Mouse (Mus musculus) megakaryocyte, embryonic 14.5 days (primary cell): ENCODE results near the gene Ass1. TPM values are rescaled to one million over a fixed set of nuclear protein-coding genes. Genes with fewer than 3 reads are reported as not detected.

Experiments used
- H3K27me3 ChIP-seq: replicated peaks from 2 replicates; pipeline ENCODE3; 2012; ENCODE audit warnings: inconsistent platforms
- H3K36me3 ChIP-seq: replicated peaks from 2 replicates; pipeline ENCODE3; 2012; ENCODE audit warnings: low read length, inconsistent platforms, mixed read lengths
- H3K4me1 ChIP-seq: 2 replicates; pipeline ENCODE4 v1.6.1; 2012; ENCODE audit warnings: inconsistent platforms
- H3K4me3 ChIP-seq: replicated peaks from 2 replicates; pipeline ENCODE3; 2012; ENCODE audit warnings: moderate library complexity, mild to moderate bottlenecking, inconsistent platforms
- H3K9me3 ChIP-seq: 2 replicates; pipeline ENCODE4 v1.6.1; 2012; ENCODE audit warnings: inconsistent platforms
- FLI1 ChIP-seq: IDR thresholded peaks from 2 replicates; pipeline ENCODE4 v1.6.1; 2012; ENCODE audit warnings: low read length, inconsistent platforms, mixed read lengths
- GATA1 ChIP-seq: IDR thresholded peaks from 3 replicates; pipeline ENCODE4 v1.6.1; 2012; ENCODE audit warnings: mixed read lengths, low read length, inconsistent platforms, borderline replicate concordance
- polyA plus RNA-seq: library from polyadenylated mRNA; stranded (reverse); fragments of >175 nt; gene quantifications from 2 replicates; pipeline ENCODE4 v1.2.3, GENCODE M21; 2012; ENCODE audit warnings: low replicate concordance; ENCODE audit not compliant: insufficient read depth

Gene Ass1
- polyA plus RNA-seq, 1 experiment, result 11.2 TPM

- H3K27me3 ChIP-seq, result peaks cover 20% of the 10 kb centered on the region
- H3K4me3 ChIP-seq, result no peak overlapping the region
- TF ChIP-seq GATA1, result no peak
- TF ChIP-seq FLI1, result no peak
- no peaks in the 10 kb centered on the region for H3K4me1 ChIP-seq
- H3K36me3 ChIP-seq, result peaks cover 75% of the 10 kb centered on the region
- H3K9me3 ChIP-seq, result no peaks in the 10 kb centered on the region
Observed at GRCm38 (mm10) chr2:31497635-31498034, 27.6 kb downstream of the Ass1 start.

GRCm38 (mm10) chr2:31499327-31500291 lies 29.6 kb downstream of the Ass1 start:
- Histone ChIP-seq H3K4me3 (no peak overlapping the region), H3K9me3 (no peaks in the 10 kb centered on the region), H3K4me1 (no peaks in the 10 kb centered on the region), H3K36me3 (peaks cover 68% of the 10 kb centered on the region), H3K27me3 (peaks cover 21% of the 10 kb centered on the region)
- TF ChIP-seq FLI1 (no peak), GATA1 (no peak)

GRCm38 (mm10) chr2:31500292-31501204 lies 30.5 kb downstream of the Ass1 start:
- H3K27me3 ChIP-seq, result peaks cover 18% of the 10 kb centered on the region
- no peaks in the 10 kb centered on the region for H3K4me1 ChIP-seq
- no peaks in the 10 kb centered on the region for H3K9me3 ChIP-seq
- TF ChIP-seq FLI1 (no peak), GATA1 (no peak)
- no peak overlapping the region for H3K4me3 ChIP-seq
- H3K36me3 ChIP-seq, result peaks cover 68% of the 10 kb centered on the region

GRCm38 (mm10) chr2:31501448-31502130 lies 31.6 kb downstream of the Ass1 start:
- H3K4me3 ChIP-seq, result no peak overlapping the region
- no peaks in the 10 kb centered on the region for H3K4me1 ChIP-seq
- H3K27me3 ChIP-seq, result peaks cover 13% of the 10 kb centered on the region
- H3K36me3 ChIP-seq, result peaks cover 65% of the 10 kb centered on the region
- no peak for TF ChIP-seq GATA1
- no peak for TF ChIP-seq FLI1
- H3K9me3 ChIP-seq, result no peaks in the 10 kb centered on the region

- no peaks in the 10 kb centered on the region for H3K9me3 ChIP-seq
- H3K36me3 ChIP-seq, result peaks cover 61% of the 10 kb centered on the region
- no peak overlapping the region for H3K4me3 ChIP-seq
- no peaks in the 10 kb centered on the region for H3K4me1 ChIP-seq
- peaks cover 7% of the 10 kb centered on the region for H3K27me3 ChIP-seq
- TF ChIP-seq GATA1, result no peak
- no peak for TF ChIP-seq FLI1
Observed at GRCm38 (mm10) chr2:31502616-31503522, 32.9 kb downstream of the Ass1 start.

GRCm38 (mm10) chr2:31505472-31505871 lies 35.5 kb downstream of the Ass1 start:
- H3K4me1 ChIP-seq, result no peaks in the 10 kb centered on the region
- TF ChIP-seq GATA1 (no peak), FLI1 (no peak)
- no peak overlapping the region for H3K4me3 ChIP-seq
- peaks cover 7% of the 10 kb centered on the region for H3K27me3 ChIP-seq
- H3K36me3 ChIP-seq, result peaks cover 63% of the 10 kb centered on the region
- H3K9me3 ChIP-seq, result no peaks in the 10 kb centered on the region

- peaks cover 4% of the 10 kb centered on the region for H3K4me1 ChIP-seq
- H3K4me3 ChIP-seq, result no peak overlapping the region
- H3K36me3 ChIP-seq, result peaks cover 62% of the 10 kb centered on the region
- H3K9me3 ChIP-seq, result no peaks in the 10 kb centered on the region
- TF ChIP-seq GATA1 (no peak), FLI1 (no peak)
- peaks cover 4% of the 10 kb centered on the region for H3K27me3 ChIP-seq
Observed at GRCm38 (mm10) chr2:31508851-31509250, 38.8 kb downstream of the Ass1 start.

GRCm38 (mm10) chr2:31511316-31511715 lies 41.3 kb downstream of the Ass1 start:
- no peak overlapping the region for H3K4me3 ChIP-seq
- H3K9me3 ChIP-seq, result 0 out of 2 replicates have a peak, but pooled peaks cover 6% of the 10 kb centered on the region
- TF ChIP-seq GATA1 (no peak), FLI1 (no peak)
- H3K36me3 ChIP-seq, result peaks cover 83% of the 10 kb centered on the region
- peaks cover 3% of the 10 kb centered on the region for H3K27me3 ChIP-seq
- H3K4me1 ChIP-seq, result peaks cover 26% of the 10 kb centered on the region
